Mouse (Mus musculus) CD4-positive naive resting alpha-beta T cell, adult 76 days (primary cell): ENCODE results near the gene Ndufaf8. TPM values are rescaled to one million over a fixed set of nuclear protein-coding genes. Genes with fewer than 3 reads are reported as not detected.

Source experiments
- total RNA-seq: library from RNA; stranded (reverse); gene quantifications from one replicate; pipeline ENCODE4 v1.2.4, GENCODE M21; 2023

Gene Ndufaf8
- 47.3 TPM for total RNA-seq

DNA sequence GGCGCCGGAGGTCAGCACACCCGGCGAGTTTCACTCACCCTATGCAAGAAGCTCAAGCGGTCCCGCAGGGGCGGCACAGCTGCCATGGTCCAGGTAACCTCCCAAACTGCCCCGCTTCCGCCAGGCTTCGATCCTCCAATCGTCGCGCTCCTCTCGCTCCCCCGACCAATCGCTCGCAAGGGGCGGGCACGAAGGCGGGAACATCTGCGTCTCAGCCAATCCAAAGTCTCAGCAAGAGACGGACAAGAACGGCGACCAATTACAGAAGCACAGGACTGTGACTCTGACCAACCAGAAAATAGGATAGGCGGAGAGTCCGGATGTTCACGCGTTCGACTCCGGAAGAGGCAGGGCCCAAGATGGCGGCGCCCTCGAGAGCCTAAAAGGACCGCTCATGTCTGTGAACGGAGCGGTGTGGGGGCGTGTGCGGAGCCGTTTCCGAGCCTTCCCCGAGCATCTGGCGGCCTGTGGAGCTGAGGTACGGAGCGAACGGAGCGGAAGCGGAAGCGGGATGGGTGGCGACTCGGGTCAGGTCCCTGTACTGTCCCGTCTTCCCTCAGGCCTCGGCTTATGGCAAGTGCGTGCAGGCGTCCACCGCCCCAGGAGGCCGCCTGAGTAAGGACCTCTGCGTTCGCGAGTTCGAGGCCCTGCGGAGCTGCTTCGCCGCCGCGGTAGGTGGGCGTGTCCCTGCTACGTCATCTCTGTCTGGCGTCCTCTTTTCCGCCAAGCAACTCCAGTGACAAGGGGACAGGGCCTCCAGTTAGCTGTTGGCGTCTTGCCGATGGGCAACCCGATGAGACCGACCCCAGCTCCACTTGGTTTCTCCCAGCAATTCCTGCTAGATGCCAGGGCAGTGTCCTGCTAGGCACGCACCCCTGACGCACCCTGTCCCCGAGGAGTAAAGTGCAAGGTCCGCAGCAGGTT is at the start of gene Ndufaf8, which contains the start of gene Tepsin:
Gene Ndufaf8 (plus strand): TSS at position 341 of the 924 bp plus-strand sequence.
Gene Tepsin (minus strand): TSS at position 144 of the 924 bp plus-strand sequence.

DNA sequence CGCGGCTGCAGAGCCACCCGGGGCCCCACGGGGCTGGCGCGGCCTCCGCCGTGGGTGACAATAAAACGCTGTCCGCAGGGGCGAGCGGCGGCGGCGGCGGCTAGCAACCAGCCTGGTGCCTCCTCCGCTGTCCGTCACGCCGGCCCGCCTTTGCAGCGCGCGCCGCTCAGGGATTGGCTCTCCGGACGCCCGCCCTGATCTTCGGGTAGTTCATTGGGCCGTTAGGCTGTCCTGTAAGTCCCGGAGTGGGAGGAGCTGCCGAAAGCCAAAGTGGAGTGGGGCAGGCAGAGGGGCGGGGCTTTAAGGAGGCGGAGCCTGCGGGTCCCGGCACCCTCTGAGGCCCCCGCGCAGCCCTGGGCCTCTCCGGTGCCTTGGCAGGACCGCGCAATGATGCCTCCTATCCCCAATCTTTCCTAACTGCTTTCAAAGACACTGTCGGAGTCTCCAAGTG is 12.0 kb upstream of the Ndufaf8 start, which contains the start of gene Cep131:
Gene Cep131 (minus strand): TSS at position 126 of the 451 bp plus-strand sequence.

Other genes with a start within 250 kb of the Ndufaf8 start
- 26.2 TPM for gene Chmp6, start 185.5 kb upstream of the Ndufaf8 start, total RNA-seq
- 28.3 TPM for gene Baiap2, start 156.2 kb upstream of the Ndufaf8 start, total RNA-seq
- 0.15 TPM for gene Aatk, start 51.8 kb upstream of the Ndufaf8 start, total RNA-seq
- 9.7 TPM for gene Cep131, start 12.1 kb upstream of the Ndufaf8 start, total RNA-seq
- gene Tepsin, start 197 bp upstream of the Ndufaf8 start, total RNA-seq = 15.2 TPM
- gene Slc38a10, start 52.4 kb downstream of the Ndufaf8 start, total RNA-seq = 102 TPM
- gene Bahcc1, start 134.0 kb downstream of the Ndufaf8 start, total RNA-seq = 0.32 TPM
- 1,148 TPM for gene Actg1, start 249.6 kb downstream of the Ndufaf8 start, total RNA-seq